Mouse (Mus musculus) neural tube, embryonic 14.5 days (tissue): ENCODE results near the gene Egln2. TPM values are rescaled to one million over a fixed set of nuclear protein-coding genes. Genes with fewer than 3 reads are reported as not detected.

ENCODE experiments used
- ATAC-seq: fragments of 200-750 bp; cut with Nextera tagmentation; 2 replicates; pipeline ENCODE4 v1.8.0; 2017; ENCODE audit warnings: low read depth, mild to moderate bottlenecking, moderate TSS enrichment, moderate library complexity
- H3K27ac ChIP-seq: fragments of 300-500 bp; sonication (generic); 2 replicates; pipeline ENCODE4 v1.5.1; 2014; ENCODE audit warnings: low read depth, mild to moderate bottlenecking, control low read depth, low read length, moderate library complexity, mixed read lengths
- H3K27me3 ChIP-seq: fragments of 300-500 bp; sonication (generic); 2 replicates; pipeline ENCODE4 v1.6.1; 2014; ENCODE audit warnings: low read length; ENCODE audit not compliant: control insufficient read depth, insufficient read depth
- H3K36me3 ChIP-seq: fragments of 300-500 bp; sonication (generic); 2 replicates; pipeline ENCODE4 v1.6.1; 2014; ENCODE audit warnings: low read length, mixed read lengths; ENCODE audit not compliant: control insufficient read depth, insufficient read depth
- H3K4me1 ChIP-seq: fragments of 300-500 bp; sonication (generic); 2 replicates; pipeline ENCODE4 v1.6.1; 2014; ENCODE audit warnings: low read length; ENCODE audit not compliant: control insufficient read depth, insufficient read depth
- H3K4me2 ChIP-seq: fragments of 300-500 bp; sonication (generic); 2 replicates; pipeline ENCODE4 v1.6.1; 2014; ENCODE audit warnings: mild to moderate bottlenecking, low read depth, low read length, control low read depth
- H3K4me3 ChIP-seq: fragments of 300-500 bp; sonication (generic); 2 replicates; pipeline ENCODE4 v1.5.1; 2014; ENCODE audit warnings: low read depth, low read length, control low read depth, mixed read lengths
- H3K9ac ChIP-seq: fragments of 300-500 bp; sonication (generic); replicated peaks from 2 replicates; pipeline ENCODE4 v1.6.1; 2014; ENCODE audit warnings: low read depth, mild to moderate bottlenecking, control low read depth, low read length, mixed read lengths
- H3K9me3 ChIP-seq: fragments of 300-500 bp; sonication (generic); 2 replicates; pipeline ENCODE4 v1.6.1; 2016; ENCODE audit warnings: low read length; ENCODE audit not compliant: control insufficient read depth
- WGBS: fragments of 180-500 bp; shearing (Covaris S2); extraction: QIAGEN DNeasy Blood & Tissue Kit; methylation state at CpG from one replicate; pipeline ENCODE4 v1.1.7; 2014; 5-methylcytosine and 5-hydroxymethylcytosine counted together
- polyA plus RNA-seq: library from polyadenylated mRNA; unstranded; fragments of >200 nt; fragmentation: Nextera tagmentation; extraction: Ambion mirVana; gene quantifications from 2 replicates; pipeline ENCODE4 v1.2.1, GENCODE M21; 2014

The Egln2 gene
- polyA plus RNA-seq, 1 experiment from 2014 or later = 46.9 TPM

DNA sequence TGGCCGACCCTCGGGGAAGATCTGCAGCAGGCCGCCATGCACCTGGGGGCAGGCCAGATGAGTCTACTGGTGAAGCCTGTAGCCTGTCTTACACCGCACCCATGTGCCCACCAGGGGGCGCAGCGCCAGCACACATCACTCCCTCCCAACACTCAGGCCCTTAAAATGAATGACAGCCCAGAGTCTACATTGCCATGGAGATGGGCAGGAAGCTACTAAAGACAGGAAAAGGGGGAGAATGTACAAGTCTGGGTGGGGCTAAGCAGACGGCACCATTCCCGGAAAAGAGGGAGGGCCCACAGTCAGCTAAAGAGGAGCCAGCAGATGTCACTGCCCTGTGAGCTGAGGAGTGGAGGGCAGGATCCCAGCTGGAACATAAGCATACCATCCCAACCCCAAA is 6.7 kb downstream of the Egln2 start:
- no peak overlapping the region for H3K4me3 ChIP-seq
- no peaks in the 10 kb centered on the region for H3K27me3 ChIP-seq
- ATAC-seq = peak; percentile 93
- no peak overlapping the region; the same call in 1 of the 2 replicates for H3K27ac ChIP-seq
- peaks cover 48% of the 10 kb centered on the region for H3K4me1 ChIP-seq
- no peak overlapping the region for H3K4me2 ChIP-seq
- H3K9ac ChIP-seq = no peak overlapping the region
- 12% methylated on average over 8 of the region's 8 CpGs for WGBS
- no peaks in the 10 kb centered on the region for H3K9me3 ChIP-seq
- peaks cover 29% of the 10 kb centered on the region for H3K36me3 ChIP-seq

- WGBS = 97% methylated on average over 6 of the region's 6 CpGs
- peaks cover 42% of the 10 kb centered on the region for H3K4me1 ChIP-seq
- no peak for ATAC-seq
- no peak overlapping the region for H3K9ac ChIP-seq
- H3K9me3 ChIP-seq = no peaks in the 10 kb centered on the region
- H3K27ac ChIP-seq = no peak overlapping the region
- no peak overlapping the region for H3K4me3 ChIP-seq
- H3K27me3 ChIP-seq = no peaks in the 10 kb centered on the region
- no peak overlapping the region for H3K4me2 ChIP-seq
- peaks cover 29% of the 10 kb centered on the region for H3K36me3 ChIP-seq
Measured at GRCm38 (mm10) chr7:27159256-27159655, 7.3 kb downstream of the Egln2 start.

GRCm38 (mm10) chr7:27158171-27158570 is 8.4 kb downstream of the Egln2 start:
- H3K27me3 ChIP-seq = no peaks in the 10 kb centered on the region
- H3K27ac ChIP-seq = no peak overlapping the region
- ATAC-seq = no peak
- no peak overlapping the region for H3K4me2 ChIP-seq
- peaks cover 29% of the 10 kb centered on the region for H3K36me3 ChIP-seq
- no peaks in the 10 kb centered on the region for H3K9me3 ChIP-seq
- peaks cover 31% of the 10 kb centered on the region for H3K4me1 ChIP-seq
- 92% methylated on average over 9 of the region's 9 CpGs for WGBS
- no peak overlapping the region for H3K4me3 ChIP-seq
- H3K9ac ChIP-seq = no peak overlapping the region

- Histone ChIP-seq H3K27ac (no peak overlapping the region), H3K36me3 (peaks cover 27% of the 10 kb centered on the region), H3K9ac (no peak overlapping the region), H3K4me3 (no peak overlapping the region), H3K4me1 (peaks cover 11% of the 10 kb centered on the region; the same call in 1 of the 2 replicates), H3K9me3 (no peaks in the 10 kb centered on the region), H3K4me2 (no peak overlapping the region), H3K27me3 (no peaks in the 10 kb centered on the region)
- 85% methylated on average over 13 of the region's 13 CpGs for WGBS
- ATAC-seq = no peak
Measured at GRCm38 (mm10) chr7:27156005-27156404, 10.6 kb downstream of the Egln2 start.

GRCm38 (mm10) chr7:27153205-27153764 is 13.3 kb downstream of the Egln2 start, which contains the start of gene Cyp2t4:
Cyp2t4 (plus strand) TSS chr7:27153714.
- ATAC-seq = no peak

DNA sequence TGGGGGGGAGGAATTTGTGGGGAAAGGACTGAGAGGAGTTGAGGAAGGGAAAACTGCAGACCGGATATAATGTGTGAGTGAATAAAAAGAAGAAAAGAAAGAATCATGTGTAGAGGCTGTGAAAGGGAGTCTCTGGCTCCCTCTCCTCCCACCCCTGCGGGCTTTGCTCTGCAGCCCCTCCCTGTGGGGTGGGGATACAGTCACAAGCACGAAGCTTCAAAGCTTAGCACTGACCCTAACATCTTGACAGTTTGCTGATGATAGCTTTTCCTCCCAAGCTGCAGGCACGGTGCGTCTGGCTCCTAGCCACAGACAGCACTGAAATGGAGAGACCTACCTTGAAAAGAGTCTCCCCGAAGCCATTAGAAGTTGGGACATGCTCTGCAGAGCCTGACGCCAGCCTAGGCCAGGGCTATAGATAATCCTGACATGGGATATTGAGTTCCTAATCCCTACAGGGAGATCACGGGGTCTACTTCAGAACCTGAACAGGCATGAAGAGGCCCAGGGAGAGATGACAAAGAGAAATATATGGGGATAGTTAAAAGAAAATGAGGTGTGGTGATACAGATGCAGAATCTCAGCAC is 30.1 kb downstream of the Egln2 start:
- no peak for ATAC-seq
- H3K27ac ChIP-seq = no peak overlapping the region
- H3K4me1 ChIP-seq = no peaks in the 10 kb centered on the region
- no peak overlapping the region for H3K4me3 ChIP-seq
- no peaks in the 10 kb centered on the region for H3K36me3 ChIP-seq
- no peaks in the 10 kb centered on the region for H3K27me3 ChIP-seq
- H3K9me3 ChIP-seq = no peaks in the 10 kb centered on the region
- H3K4me2 ChIP-seq = no peak overlapping the region
- no peak overlapping the region for H3K9ac ChIP-seq
- 65% methylated on average over 8 of the region's 8 CpGs for WGBS

More at GRCm38 (mm10) chr7:27153205-27153764, 13.3 kb downstream of the Egln2 start, which contains the start of gene Cyp2t4:
- Histone ChIP-seq H3K27ac (no peak within 1 kb of the TSS), H3K4me2 (no peak within 1 kb of the TSS), H3K36me3 (peaks cover 11% of the 10 kb centered on the region; the same call in 1 of the 2 replicates), H3K27me3 (no peaks in the 10 kb centered on the region), H3K4me1 (no peaks in the 10 kb centered on the region), H3K4me3 (no peak within 1 kb of the TSS), H3K9ac (no peak within 1 kb of the TSS), H3K9me3 (no peaks in the 10 kb centered on the region)
- WGBS = 81% methylated on average over 10 of the region's 10 CpGs

GRCm38 (mm10) chr7:27133757-27134156 is 32.8 kb downstream of the Egln2 start:
- Histone ChIP-seq H3K9me3 (no peaks in the 10 kb centered on the region), H3K9ac (no peak overlapping the region), H3K4me2 (no peak overlapping the region), H3K4me3 (no peak overlapping the region), H3K4me1 (no peaks in the 10 kb centered on the region), H3K27me3 (no peaks in the 10 kb centered on the region), H3K27ac (no peak overlapping the region), H3K36me3 (no peaks in the 10 kb centered on the region)
- 88% methylated on average over 4 of the region's 4 CpGs for WGBS
- ATAC-seq = no peak

DNA sequence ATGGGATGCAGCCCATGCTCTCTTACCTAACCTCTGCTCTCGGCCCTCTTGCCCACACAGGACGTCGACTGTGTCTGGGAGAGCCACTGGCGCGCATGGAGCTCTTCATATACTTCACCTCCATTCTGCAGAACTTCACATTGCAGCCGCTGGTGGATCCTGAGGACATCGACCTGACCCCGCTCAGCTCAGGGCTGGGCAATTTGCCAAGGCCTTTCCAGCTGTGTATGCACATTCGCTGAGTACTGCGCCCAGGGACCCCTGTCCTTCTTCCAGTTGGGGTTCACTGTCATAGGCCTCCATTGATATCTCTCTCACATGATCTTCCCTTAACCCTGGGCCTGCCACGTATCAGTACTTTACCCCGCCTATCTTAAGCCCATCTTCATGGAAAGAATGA is 33.4 kb downstream of the Egln2 start:
- H3K4me2 ChIP-seq = no peak overlapping the region
- H3K36me3 ChIP-seq = no peaks in the 10 kb centered on the region
- H3K27ac ChIP-seq = no peak overlapping the region
- H3K9ac ChIP-seq = no peak overlapping the region
- H3K4me3 ChIP-seq = no peak overlapping the region
- no peak for ATAC-seq
- 72% methylated on average over 12 of the region's 12 CpGs for WGBS
- H3K4me1 ChIP-seq = no peaks in the 10 kb centered on the region
- H3K9me3 ChIP-seq = no peaks in the 10 kb centered on the region
- H3K27me3 ChIP-seq = no peaks in the 10 kb centered on the region

DNA sequence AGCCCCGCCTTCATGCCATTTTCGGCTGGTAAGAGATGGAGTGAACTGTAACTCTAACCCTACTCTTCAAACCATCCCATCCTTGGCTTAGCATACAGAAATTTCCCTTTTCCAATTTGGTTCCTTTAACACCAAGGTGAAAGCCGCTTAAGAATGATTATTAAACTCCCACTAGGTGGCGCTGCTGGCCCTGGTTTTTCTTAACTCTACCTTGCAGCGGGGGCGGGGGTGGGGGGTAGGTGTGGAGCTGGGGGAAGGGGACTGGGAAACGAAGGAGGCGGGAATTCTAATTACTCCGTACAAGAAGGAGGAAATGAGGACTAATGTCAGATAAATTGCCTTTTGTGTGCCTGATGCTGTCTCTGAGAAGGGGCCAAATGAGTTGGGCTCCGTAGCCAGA is 34.0 kb downstream of the Egln2 start:
- H3K36me3 ChIP-seq = no peaks in the 10 kb centered on the region
- H3K9ac ChIP-seq = no peak overlapping the region
- no peak overlapping the region for H3K4me3 ChIP-seq
- H3K27ac ChIP-seq = no peak overlapping the region
- no peak for ATAC-seq
- H3K4me2 ChIP-seq = no peak overlapping the region
- H3K27me3 ChIP-seq = no peaks in the 10 kb centered on the region
- no peaks in the 10 kb centered on the region for H3K4me1 ChIP-seq
- no peaks in the 10 kb centered on the region for H3K9me3 ChIP-seq
- WGBS = 10% methylated on average over 10 of the region's 10 CpGs
